10 mouse cellular contexts compared by ENCODE assay signal in genomic region chr2:150771169-150771568, GRCm38 (mm10). TPM values are rescaled to one million over a fixed set of nuclear protein-coding genes. Genes with fewer than 3 reads are reported as not detected.
DNase-seq lines count a peak whose midpoint lies in the region; ATAC-seq and TF ChIP-seq lines count a peak whose summit lies in the region.
"Had no signal": no experiment of that assay in that cellular context is flagged by ENCODE, and none has a peak within 500 bp of the region (broad histone marks: within the 10 kb centered on the region; RNA-seq: fewer than 3 reads in every experiment).

No protein-coding gene starts in this region.

- H3K4me1 ChIP-seq in heart, adult 2 months (ENCODE audit: control insufficient read depth, insufficient read depth, low read length) = peaks cover 5% of the 10 kb centered on the region
- peaks cover 20% of the 10 kb centered on the region for H3K4me1 ChIP-seq in kidney, embryonic 14.5 days (ENCODE audit: control insufficient read depth, insufficient read depth, low read length)
- H3K4me1 ChIP-seq in brown adipose tissue, adult 24 weeks (ENCODE audit: control insufficient read depth, insufficient read depth, insufficient read length, low read length) = peaks cover 9% of the 10 kb centered on the region
- H3K4me1 ChIP-seq in limb, embryonic 13.5 days = peaks cover 54% of the 10 kb centered on the region

- 53% methylated on average over 6 of the region's 6 CpGs for WGBS in heart, adult 2 months
- WGBS in kidney, embryonic 14.5 days = 64% methylated on average over 6 of the region's 6 CpGs
- WGBS in limb, embryonic 13.5 days = 58% methylated on average over 6 of the region's 6 CpGs

- ATAC-seq in kidney, embryonic 14.5 days (ENCODE audit: low FRiP score, low TSS enrichment) = no peak; the same call in 1 of the 2 replicates
- ATAC-seq in limb, embryonic 13.5 days (ENCODE audit: low FRiP score, low read depth) = no peak; the same call in 1 of the 2 replicates

- TF ChIP-seq EP300 in heart, adult 2 months (IDR thresholded peaks at IDR 0.05; ENCODE audit: insufficient read depth, low read depth, low read length) = no peak

- no peak overlapping the region for H3K4me2 ChIP-seq in kidney, embryonic 14.5 days (replicated peaks; ENCODE audit: low read depth, low read length)
- peak overlapping the region; percentile 35 for H3K4me2 ChIP-seq in limb, embryonic 13.5 days (replicated peaks)

- H3K9me3 ChIP-seq in kidney, embryonic 14.5 days (ENCODE audit: control insufficient read depth, low read length) = no peaks in the 10 kb centered on the region
- no peaks in the 10 kb centered on the region for H3K9me3 ChIP-seq in limb, embryonic 13.5 days

- no peak for TF ChIP-seq POLR2A in heart, adult 2 months (IDR thresholded peaks at IDR 0.05; ENCODE audit: insufficient read depth, low read depth, low read length)

- H3K4me3 ChIP-seq in heart, adult 2 months = no peak overlapping the region
- H3K4me3 ChIP-seq in kidney, embryonic 14.5 days (ENCODE audit: low read length) = no peak overlapping the region
- no peak overlapping the region for H3K4me3 ChIP-seq in brown adipose tissue, adult 24 weeks (ENCODE audit: insufficient read depth, low read depth, low read length)
- no peak overlapping the region for H3K4me3 ChIP-seq in limb, embryonic 13.5 days
- no peak overlapping the region for H3K4me3 ChIP-seq in left cerebral cortex, adult 2 months

- H3K9ac ChIP-seq in heart, adult 2 months (ENCODE audit: low read depth, low read length) = no peak overlapping the region
- H3K9ac ChIP-seq in kidney, embryonic 14.5 days (ENCODE audit: low read depth, low read length) = no peak overlapping the region
- H3K9ac ChIP-seq in limb, embryonic 13.5 days = peak overlapping the region; percentile 31; the same call in 1 of the 2 replicates

- DNase-seq in heart, adult 2 months = no peak
- no peak for DNase-seq in heart, adult 9 months (ENCODE audit: low spot score in 2 of 2)
- no peak for DNase-seq in kidney, postnatal 25 days
- no peak for DNase-seq in left cerebral cortex, adult 2 months (ENCODE audit: extremely low spot score in 1 of 2, low spot score in 2 of 2)
- no peak for DNase-seq in gastrocnemius, postnatal 36 days
- DNase-seq: cerebellum, adult 11 months; thymus, postnatal 4 days had no signal

- intact Hi-C loops in heart, adult 2 months (cut with DNase I) = no loop called here
- intact Hi-C loops in left cerebral cortex, adult 2 months (cut with DNase I) = no loop called here
- intact Hi-C loops in gastrocnemius, postnatal 36 days (cut with DNase I) = no loop called here

- no peaks in the 10 kb centered on the region; the same call in 1 of the 2 replicates for H3K36me3 ChIP-seq in heart, adult 2 months (ENCODE audit: control insufficient read depth, insufficient read depth, low read length)
- H3K36me3 ChIP-seq in kidney, embryonic 14.5 days (ENCODE audit: control insufficient read depth, insufficient read depth, low read length) = peaks cover 18% of the 10 kb centered on the region; the same call in 1 of the 2 replicates
- H3K36me3 ChIP-seq in limb, embryonic 13.5 days = peaks cover 35% of the 10 kb centered on the region

- peak overlapping the region; percentile 93 for H3K27ac ChIP-seq in heart, adult 2 months
- H3K27ac ChIP-seq in kidney, embryonic 14.5 days (ENCODE audit: low read depth, low read length) = peak overlapping the region; percentile 37; the same call in 1 of the 2 replicates
- H3K27ac ChIP-seq in brown adipose tissue, adult 24 weeks (replicated peaks; ENCODE audit: low read depth, low read length) = peak overlapping the region; percentile 90
- peak overlapping the region; percentile 95 for H3K27ac ChIP-seq in limb, embryonic 13.5 days
- no peak overlapping the region for H3K27ac ChIP-seq in left cerebral cortex, adult 2 months

- H3K27me3 ChIP-seq in heart, adult 2 months (ENCODE audit: control insufficient read depth, insufficient read depth, low read length) = no peaks in the 10 kb centered on the region
- H3K27me3 ChIP-seq in kidney, embryonic 14.5 days (ENCODE audit: control insufficient read depth, insufficient read depth, low read length) = no peaks in the 10 kb centered on the region
- no peaks in the 10 kb centered on the region for H3K27me3 ChIP-seq in limb, embryonic 13.5 days

- no peak for TF ChIP-seq CTCF in heart, adult 2 months (IDR thresholded peaks at IDR 0.05)
- TF ChIP-seq CTCF in left cerebral cortex, adult 2 months (IDR thresholded peaks at IDR 0.05) = no peak

- no peaks in the 10 kb centered on the region for H3K79me2 ChIP-seq in heart, adult 2 months (replicated peaks; ENCODE audit: control insufficient read depth, insufficient read depth, low read length)

RNA-seq across cellular contexts. Expression of gene Pygb, which starts 15.4 kb away (rescaled TPM):
- 100 to 1,000 TPM; 448 to 514 TPM for total RNA-seq in heart, adult 2 months (2021)
- polyA plus RNA-seq in heart, adult 2 months (2012; rRNA removed) = 343 and 518 TPM in 2 replicates
- 35.3 and 57.8 TPM in 2 replicates for polyA plus RNA-seq in kidney, embryonic 14.5 days (2014; fragmentation: Nextera tagmentation; extraction: Ambion mirVana)
- 51.9 and 52.1 TPM in 2 replicates for polyA plus RNA-seq in brown adipose tissue, adult 24 weeks (2012; ENCODE audit: insufficient read depth, insufficient read length, missing spikeins)
- polyA plus RNA-seq in limb, embryonic 13.5 days (2015; fragmentation: Nextera tagmentation; extraction: Ambion mirVana) = 95.7 and 107 TPM in 2 replicates
- total RNA-seq in left cerebral cortex, adult 2 months (2021) = 100 to 1,000 TPM; 126 to 127 TPM
- total RNA-seq in gastrocnemius, postnatal 36 days (2021) = 1 to 10 TPM; 4.2 to 4.6 TPM

RNA-seq across cellular contexts. Expression of gene Entpd6, which starts 22.3 kb away (rescaled TPM):
- total RNA-seq in heart, adult 2 months (2021) = 10 to 100 TPM; 14.7 to 16.9 TPM
- polyA plus RNA-seq in heart, adult 2 months (2012; rRNA removed) = 24.4 and 34.4 TPM in 2 replicates
- 17.5 and 27.9 TPM in 2 replicates for polyA plus RNA-seq in kidney, embryonic 14.5 days (2014; fragmentation: Nextera tagmentation; extraction: Ambion mirVana)
- polyA plus RNA-seq in brown adipose tissue, adult 24 weeks (2012; ENCODE audit: insufficient read depth, insufficient read length, missing spikeins) = 12.6 and 16.9 TPM in 2 replicates
- 29.3 and 29.9 TPM in 2 replicates for polyA plus RNA-seq in limb, embryonic 13.5 days (2015; fragmentation: Nextera tagmentation; extraction: Ambion mirVana)
- total RNA-seq in left cerebral cortex, adult 2 months (2021) = 10 to 100 TPM; 46.5 to 51.5 TPM
- total RNA-seq in gastrocnemius, postnatal 36 days (2021) = 1 to 10 TPM; 7.2 to 8.1 TPM
